Mouse (Mus musculus) erythroid progenitor cell, adult 5-6 weeks (primary cell): ENCODE data around the gene Stxbp3. TPM values are rescaled to one million over a fixed set of nuclear protein-coding genes. Genes with fewer than 3 reads are reported as not detected.
A peak's percentile ranks its signal among the peaks of the same experiment; 100 is the strongest.
"Not testable (repeated sequence)": the region's sequence is repeated elsewhere in the genome, so short reads cannot be mapped to it uniquely, and the experiment has no call there.

Experiments
- ATAC-seq: replicated peaks from 2 replicates; pipeline ENCODE4 v1.8.0; 2016; ENCODE audit warnings: moderate number of reproducible peaks, mild to moderate bottlenecking, moderate TSS enrichment, inconsistent platforms; ENCODE audit not compliant: poor library complexity, low FRiP score, severe bottlenecking
- total RNA-seq, 2 experiments: library from RNA; stranded (forward) in 1 of 2; stranded (reverse) in 1 of 2; fragments of 150-400 nt in 1 of 2; fragments of 186-747, 209-891 nt in 1 of 2; gene quantifications; 2 replicates each; pipeline versions ENCODE4 v1.2.3 to v1.2.4; 2015 to 2017; ENCODE audit warnings: low replicate concordance in 2 of 2

Gene Stxbp3
- total RNA-seq (2015; ENCODE audit: low replicate concordance) (32.8 and 49.9 TPM in 2 replicates), total RNA-seq (2017; ENCODE audit: low replicate concordance) (33.5 and 51.2 TPM in 2 replicates)

DNA sequence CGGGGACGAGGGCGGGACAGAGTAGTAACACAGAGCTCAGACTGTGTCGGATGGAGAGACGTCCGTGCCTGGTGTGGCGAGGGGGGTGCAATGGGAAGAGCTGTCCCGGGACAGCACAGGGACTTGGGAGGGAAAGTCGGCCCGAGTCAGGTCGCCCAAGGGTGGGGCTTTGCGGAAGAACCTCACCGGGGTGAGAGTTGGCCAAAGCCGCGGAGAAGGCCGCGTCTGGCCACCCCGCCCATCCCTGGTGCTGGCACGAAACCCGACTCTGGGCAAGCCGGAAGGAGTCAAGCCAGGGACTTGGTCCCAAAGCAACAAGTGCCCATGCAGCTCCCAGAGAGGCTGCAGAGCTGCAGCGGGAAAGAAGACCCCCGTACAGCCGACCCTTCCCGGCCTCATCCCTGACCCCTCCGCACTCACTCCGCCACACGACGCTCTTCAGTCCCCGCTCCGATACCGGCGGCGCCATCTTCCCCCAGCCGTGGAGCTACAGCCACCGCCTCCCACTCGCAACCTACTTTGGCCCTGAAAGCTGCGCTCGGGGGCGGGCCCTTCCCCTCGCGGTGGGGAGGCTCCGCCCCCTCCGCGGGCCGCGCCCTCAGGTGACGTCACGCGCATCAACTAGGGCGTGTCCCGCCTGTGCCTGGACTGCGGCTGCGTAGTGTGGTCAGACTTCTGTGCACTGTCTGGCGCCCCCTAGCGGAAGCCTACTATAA, at the start of gene Stxbp3:
Gene Stxbp3 (minus strand): TSS at position 527 of the 716 bp plus-strand sequence.
- ATAC-seq: peak; percentile 92

DNA sequence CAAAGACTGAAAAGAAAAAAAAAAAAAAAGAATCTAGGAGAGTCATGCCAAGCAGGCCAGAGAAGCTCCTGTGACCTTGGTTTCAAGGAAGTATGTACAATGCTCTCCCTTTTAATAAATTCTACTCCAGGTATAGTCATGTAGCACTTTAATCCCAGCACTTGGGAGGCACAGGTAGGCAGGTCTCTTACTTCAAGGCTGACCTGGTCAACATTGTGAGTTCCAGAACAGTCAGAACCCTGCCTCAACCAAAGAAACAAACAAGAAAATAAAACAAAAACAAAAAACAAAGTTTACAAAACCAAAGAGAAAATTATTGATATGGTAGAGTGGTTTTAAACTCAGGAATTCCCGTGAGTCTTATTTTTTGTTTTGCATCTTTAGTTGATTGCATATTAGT, 49.6 kb upstream of the Stxbp3 start, which contains the start of gene Fndc7:
Gene Fndc7 (minus strand): TSS at position 101 of the 400 bp plus-strand sequence.
- no peak for ATAC-seq

DNA sequence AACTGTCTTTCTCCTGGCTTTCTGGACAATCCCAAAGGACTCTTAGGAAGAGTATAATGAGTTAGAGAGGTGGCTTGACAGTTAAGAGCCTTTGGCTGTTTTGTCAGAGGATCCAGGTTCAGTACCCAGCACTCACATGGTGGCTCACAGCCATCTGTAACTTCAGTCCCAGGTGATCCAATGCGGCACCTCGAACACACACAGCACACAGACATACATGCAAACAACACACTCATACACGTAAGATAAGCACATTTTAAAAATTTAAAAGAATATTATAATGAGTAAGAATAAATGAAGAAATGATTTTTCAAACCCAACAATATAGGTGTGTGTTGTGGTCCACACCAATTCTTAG, 47.3 kb upstream of the Stxbp3 start:
- ATAC-seq: no peak

DNA sequence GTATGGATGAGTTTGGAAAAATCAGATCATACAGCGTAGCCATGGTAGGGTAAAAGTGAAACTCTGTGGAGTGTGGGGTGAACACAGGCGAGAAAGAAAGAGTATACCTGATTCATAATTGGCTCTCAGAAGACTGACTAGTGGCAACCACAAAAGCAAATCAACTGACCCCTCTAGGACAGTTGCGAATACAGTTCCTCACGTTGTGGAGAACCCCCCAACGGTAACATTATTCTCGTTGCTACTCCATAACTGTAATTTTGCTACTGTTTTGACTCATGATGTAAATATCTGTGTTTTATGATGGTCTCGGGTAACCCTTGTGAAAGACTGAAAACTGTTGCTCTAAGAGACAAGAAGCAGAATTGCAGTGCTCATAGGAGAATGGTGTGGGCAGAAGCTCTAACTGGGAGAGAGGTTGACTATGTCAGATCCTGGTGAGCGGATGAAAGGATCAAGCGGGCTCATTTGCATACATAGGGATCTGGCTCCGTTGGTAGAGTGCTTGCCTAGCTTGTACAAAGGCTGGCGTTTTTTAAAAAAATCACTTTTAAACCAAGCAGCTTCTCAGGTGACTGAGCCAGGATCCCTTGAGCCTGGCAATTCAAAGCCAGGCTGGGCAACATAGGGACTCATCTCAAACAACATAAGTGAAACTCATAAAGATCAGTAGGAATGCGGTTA, 46.8 kb upstream of the Stxbp3 start:
- ATAC-seq: no peak

DNA sequence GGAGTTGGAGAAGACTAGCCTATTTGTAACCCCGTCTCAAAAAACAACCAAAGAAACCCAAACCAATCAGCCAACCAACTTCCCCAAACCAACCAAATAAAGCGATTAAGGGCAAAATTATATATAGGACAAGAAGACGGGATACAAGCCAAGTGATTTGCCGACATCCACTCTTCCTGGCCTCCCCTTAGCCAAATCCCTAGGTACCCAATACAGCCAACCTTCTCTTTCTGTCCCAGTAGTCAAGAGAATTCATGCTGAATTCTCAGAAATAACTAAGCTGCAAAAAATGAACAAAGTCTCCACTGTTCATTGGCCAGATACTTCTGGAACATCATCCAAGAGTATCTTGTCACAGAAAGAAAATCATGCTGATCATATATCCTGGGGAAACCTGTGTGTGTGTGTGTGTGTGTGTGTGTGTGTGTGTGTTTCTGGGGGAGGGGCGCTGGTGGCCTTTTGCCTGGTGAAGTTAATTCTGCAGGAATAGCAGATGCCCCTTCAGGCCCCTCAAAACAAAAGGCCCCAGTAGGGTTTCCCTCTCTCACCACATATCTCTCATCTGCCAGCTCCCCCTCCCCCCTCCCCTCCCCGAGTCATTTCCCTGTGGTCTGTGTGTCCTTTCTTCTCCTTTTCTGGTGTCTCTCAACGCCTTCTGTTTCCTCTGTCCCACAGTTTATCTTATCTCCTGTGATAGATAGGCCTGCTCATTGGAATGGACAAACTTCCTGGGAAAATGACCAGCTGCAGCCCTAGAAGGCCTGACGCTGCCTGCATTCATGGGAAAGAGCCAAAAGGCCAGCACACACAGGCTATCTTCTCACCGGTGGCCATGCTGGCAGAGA, 45.6 kb upstream of the Stxbp3 start:
- ATAC-seq: no peak

DNA sequence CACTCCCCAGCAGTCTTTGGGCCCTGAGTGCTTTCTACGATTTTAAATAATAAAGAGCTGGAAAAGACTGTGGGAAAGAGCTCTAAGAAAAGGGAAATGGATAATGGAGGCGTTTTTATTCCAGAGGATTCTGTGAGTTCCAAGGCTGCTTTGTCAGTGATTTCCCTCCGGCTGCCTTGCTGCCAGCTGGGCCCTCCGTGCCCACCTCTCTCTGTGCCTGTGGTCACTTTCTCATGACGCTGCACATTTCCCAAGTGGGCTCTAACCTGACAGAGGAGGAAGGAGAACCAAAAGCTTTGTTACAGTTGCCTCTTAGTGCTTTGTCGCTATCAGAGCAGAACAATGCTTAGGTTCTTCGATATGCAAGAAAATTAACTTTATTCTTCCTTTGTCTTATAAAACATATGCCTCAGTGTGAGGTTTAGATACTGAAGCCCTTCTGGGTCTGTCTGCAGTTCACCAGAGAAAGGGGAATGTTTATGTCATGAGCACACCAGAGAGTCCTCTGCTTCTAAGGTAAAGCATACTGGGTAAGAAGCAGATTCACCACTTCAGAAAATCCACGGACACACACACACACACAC, 44.5 kb upstream of the Stxbp3 start:
- no peak for ATAC-seq

DNA sequence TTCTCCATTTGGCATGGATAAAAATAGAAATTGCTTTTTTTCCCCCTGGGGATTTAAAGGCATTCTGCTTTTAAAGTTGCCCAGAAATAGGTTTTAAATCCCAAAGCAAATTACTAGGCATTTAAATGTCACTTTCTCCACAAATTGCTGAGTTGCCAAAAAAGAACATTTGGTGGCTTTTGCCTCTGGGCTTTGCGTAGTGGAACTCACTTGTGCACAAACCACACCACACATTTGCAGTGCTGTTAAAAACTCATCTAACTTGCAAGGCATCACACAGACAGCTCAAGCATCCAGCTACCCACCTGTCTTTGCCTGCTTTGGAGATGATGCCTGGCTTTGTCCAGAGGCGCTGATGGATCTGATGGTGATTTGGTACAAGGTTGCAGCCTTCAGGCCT, 42.7 kb upstream of the Stxbp3 start:
- ATAC-seq: no peak

DNA sequence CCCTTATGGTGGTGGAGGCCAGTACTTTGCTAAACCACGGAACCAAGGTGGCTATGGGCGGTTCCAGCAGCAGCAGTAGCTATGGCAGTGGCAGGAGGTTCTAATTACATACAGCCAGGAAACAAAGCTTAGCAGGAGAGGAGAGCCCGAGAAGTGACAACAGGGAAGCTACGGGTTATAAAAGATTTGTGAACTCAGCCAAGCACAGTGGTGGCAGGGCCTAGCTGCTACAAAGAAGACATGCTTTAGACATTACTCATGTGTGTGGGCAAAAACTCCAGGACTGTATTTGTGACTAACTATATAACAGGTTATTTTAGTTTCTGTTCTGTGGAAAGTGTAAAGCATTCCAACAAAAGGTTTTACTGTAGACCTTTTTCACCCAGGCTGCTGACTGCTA, 41.5 kb upstream of the Stxbp3 start:
- not testable (repeated sequence) for ATAC-seq

DNA sequence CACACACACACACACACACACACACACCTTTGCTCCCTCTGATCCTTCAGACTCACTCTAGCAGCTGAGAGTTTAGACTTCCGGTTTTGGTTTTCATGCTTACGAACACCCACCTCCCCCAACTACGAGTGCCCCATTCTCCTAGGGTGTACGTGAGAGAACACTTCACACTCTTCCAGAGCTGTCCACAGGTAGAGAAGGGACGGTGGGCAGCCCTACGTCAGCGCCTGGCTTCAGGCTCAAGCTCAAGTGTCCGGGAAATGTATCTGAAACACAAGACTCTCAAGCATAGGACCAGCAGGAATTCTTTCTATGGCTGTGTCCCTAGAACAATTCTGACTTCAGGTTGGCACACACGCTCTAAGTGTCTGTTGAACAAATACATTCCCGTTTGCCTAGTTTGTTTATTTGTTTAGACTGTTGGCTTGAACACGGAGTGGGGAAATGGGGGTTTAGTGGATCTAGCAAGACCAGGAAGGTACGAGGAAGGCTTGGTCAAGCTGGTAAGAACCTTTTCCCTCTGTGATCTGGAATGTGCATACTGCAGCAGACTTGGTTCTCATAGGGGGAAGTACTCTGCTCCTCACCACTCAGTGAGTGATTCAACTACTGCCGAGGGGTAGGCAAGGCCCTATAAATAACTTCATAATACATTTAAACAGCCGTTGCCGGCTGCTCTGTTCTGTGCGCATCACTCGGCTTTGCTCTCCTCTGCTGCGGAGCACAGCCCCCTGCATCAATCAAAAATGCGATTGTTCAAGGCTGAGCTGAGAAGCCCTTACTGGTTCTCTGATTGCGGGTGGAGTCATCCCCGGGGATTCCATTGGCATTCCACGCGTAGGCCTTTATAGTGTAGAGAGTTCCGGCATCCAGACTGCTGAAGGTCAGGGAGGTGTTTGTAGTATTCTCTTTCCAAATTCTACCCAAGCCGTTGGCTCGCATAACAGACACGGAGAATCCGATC, 40.5 kb upstream of the Stxbp3 start:
- no peak for ATAC-seq

DNA sequence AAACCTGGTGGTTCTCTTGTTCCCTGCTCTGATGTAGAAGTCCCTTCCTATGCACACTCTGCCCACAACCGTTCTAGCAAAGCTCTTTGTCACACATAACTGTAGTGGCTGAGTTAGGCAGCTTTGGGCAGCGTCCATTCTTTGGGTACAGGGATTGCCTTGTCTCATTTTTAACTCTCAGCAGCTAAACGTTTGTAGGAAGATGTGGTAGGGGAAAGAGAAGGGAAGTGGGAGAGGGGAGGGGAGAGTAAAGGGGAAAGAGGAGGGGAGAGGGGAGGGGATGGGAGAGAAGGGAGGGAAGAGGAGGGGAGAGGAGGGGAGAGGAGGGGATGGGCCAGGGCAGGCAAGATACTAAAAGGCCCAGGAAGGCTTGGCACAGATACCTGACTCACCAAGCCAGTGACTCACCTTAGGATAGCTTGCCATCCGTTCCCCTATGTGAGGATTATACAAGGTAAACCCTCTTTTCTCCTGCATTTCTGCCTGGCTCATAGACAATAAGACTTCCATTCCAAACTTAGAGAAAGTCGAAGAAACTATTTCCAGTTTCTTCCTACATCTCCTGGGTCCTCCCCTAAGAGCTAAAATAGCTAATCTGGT, 39.6 kb upstream of the Stxbp3 start:
- ATAC-seq: no peak

DNA sequence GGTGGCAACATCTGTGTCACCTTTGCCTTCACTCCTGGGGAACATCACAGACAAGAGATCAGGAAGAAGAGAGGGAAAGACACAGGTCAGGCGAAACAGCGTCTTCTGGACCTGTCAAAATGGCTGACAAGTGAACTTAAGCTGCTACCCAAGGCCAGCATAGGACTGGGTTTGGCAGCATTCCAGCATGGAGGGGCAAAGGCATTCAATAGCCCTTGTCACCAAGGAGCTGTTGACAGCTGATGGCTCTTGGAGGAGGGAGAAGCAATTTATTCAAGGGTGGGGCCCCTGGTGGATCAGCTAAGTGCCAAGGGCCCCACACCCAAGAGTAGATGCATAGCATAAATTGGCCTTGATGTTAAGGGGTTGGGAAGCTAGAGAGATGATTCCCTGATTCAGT, 38.8 kb upstream of the Stxbp3 start:
- ATAC-seq: no peak

DNA sequence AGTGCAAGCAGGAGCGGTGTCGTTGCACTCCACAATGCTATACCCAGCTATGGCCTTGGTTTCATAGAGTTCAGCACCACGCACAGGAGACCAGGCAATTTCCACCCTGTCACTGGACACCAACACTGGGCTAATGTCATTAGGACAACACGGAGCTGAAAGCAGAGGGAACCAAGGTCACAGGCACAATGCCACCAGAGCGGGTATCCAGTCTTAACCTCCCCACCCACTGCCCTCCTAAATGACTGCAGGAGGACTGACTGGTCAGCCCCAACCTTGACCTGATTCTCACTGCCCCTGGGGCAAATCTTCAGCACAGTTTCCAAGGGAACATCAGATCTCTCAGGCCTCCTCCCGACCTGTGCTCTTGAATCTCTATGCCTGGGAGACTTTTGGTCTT, 30.3 kb upstream of the Stxbp3 start:
- no peak for ATAC-seq

DNA sequence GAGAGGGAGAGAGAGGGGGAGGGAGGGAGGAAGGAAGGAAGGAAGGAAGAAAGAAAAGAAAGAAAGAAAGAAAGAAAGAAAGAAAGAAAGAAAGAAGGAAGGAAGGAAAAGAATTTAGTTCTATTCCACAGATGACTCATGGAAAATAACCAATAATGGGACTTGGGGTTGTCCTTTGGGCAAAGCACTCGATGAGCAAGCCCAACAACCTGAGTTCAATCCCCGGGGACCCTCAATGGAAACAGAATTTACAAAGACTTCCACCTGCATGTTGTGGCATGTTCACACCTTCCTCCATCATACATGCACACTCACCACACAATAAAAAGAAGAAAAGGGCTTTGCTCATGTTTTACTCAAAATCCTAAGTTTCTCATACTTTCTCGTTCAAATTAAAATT, 27.1 kb upstream of the Stxbp3 start:
- ATAC-seq: no peak

DNA sequence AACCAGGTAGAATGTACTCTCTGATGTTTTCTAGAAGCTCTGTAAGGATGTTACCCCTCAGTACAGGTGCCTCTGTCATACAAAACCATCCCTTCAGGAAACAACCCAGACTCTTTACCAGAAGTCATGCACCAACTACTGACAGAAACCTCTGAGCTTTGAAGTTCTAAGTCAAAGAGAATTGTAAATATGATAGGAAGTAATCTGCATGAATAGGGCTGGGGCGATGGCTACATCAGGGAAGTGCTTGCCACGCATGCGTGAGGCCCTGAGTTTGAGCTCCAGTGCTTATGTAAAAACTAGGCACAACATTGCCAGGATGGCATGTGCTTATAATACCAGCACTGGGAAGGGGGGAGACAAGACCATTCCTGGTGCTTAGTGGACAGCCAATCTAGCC, 25.4 kb upstream of the Stxbp3 start:
- no peak for ATAC-seq

DNA sequence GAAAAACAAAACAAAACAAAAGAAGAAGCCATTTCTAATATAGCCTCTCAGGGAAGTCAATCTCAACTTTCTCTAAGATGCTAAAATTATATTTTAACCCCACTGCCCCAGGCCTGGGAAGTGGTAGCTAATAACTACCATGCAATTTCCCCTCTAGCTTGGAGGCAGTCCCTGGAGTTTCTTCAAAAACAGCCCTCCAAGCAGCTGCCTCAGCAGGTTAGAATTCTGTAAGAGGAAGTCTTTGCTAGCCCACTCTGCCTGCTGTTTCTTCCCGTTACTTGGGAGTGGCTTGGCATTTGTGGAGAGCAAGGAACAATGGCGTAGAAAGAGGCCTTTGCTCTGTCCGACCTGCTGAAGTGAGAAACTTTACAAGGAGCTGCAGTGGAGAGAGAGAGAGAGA, 24.8 kb upstream of the Stxbp3 start:
- no peak for ATAC-seq

DNA sequence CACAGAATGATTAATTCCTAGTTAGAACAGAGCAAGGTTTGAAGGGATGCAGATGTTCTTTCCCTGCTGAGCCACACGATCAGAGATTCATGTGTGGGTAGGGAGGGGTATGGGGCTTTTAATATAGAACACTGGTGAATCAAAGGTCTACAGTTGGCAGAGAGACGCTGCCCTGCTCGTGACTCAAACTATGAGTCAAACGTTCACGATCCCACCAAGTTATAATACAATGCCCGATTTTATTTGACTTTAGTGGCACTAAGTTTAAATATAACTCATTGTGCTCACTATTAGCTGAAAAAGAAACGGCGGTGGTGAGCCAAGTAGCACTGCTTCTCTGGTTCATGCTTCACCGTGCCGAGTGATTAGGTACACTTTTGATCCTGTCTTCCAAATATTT, 22.8 kb upstream of the Stxbp3 start:
- ATAC-seq: no peak

DNA sequence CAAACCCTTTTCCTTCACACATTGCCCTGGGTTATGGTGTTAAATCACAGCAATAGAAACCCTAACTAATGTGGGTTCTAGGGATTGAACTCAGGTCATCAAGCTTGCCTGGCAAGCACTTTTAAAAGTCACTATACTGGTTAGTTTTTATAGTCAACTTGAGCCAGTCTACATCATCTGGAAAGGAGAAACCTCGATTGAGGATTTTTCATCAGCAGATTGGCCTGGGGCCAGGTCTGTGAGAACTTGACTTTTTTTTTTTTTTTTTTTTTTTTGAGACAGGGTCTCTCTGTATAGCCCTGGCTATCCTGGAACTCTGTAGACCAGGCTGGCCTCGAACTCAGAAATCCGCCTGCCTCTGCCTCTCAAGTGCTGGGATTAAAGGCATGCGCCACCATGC, 22.0 kb upstream of the Stxbp3 start:
- ATAC-seq: not testable (repeated sequence)

DNA sequence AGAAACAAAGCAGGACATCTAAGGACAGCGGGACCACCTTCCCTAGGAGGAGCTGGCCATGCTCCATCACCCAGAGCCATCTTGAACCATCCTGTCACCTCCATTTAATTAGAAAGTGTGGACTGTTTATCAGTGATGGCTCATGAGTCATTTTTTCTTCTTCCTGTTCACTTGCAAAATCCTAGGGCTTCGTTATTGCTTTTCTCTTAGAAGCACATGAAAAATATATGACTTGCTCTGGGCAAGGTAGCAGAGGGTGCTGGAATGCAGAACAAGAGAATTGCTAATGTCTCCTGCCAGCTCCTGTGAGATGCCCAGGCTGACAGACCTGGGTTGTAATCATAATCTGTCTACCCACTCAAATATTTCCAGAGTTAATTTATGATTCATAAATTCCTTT, 20.5 kb upstream of the Stxbp3 start:
- ATAC-seq: no peak
